Mouse (Mus musculus) ES-E14 (cell line): ENCODE measurements at regions not wholly inside any gene's neighbourhood (a gene's known extent, or its start where the extent isn't known, plus 50 kb on each side); places are given as distances from the start of the nearest gene placed in this dataset.
"Not testable (repeated sequence)": the region's sequence is repeated elsewhere in the genome, so short reads cannot be mapped to it uniquely, and the experiment has no call there.

ENCODE experiments used
- ZC3H11A ChIP-seq: IDR thresholded peaks from 2 replicates; pipeline ENCODE4 v1.6.1; 2012; ENCODE audit warnings: low read depth, mild to moderate bottlenecking, inconsistent platforms, low read length, borderline replicate concordance
- ZNF384 ChIP-seq: IDR thresholded peaks from 2 replicates; pipeline ENCODE4 v1.6.1; 2012; ENCODE audit warnings: low read depth, low read length, inconsistent platforms

GRCm38 (mm10) chr14:104336783-104337182 lies 131.0 kb downstream of the Pou4f1 start:
- TF ChIP-seq ZC3H11A, ZNF384: not testable (repeated sequence)
